Mouse (Mus musculus): Measurements from ENCODE around the gene Sap30l. TPM values are rescaled to one million over a fixed set of nuclear protein-coding genes. Genes with fewer than 3 reads are reported as not detected.

Sap30l gene
- polyA plus RNA-seq, 1 experiment from 2014 or later: 20.4 TPM

DNA sequence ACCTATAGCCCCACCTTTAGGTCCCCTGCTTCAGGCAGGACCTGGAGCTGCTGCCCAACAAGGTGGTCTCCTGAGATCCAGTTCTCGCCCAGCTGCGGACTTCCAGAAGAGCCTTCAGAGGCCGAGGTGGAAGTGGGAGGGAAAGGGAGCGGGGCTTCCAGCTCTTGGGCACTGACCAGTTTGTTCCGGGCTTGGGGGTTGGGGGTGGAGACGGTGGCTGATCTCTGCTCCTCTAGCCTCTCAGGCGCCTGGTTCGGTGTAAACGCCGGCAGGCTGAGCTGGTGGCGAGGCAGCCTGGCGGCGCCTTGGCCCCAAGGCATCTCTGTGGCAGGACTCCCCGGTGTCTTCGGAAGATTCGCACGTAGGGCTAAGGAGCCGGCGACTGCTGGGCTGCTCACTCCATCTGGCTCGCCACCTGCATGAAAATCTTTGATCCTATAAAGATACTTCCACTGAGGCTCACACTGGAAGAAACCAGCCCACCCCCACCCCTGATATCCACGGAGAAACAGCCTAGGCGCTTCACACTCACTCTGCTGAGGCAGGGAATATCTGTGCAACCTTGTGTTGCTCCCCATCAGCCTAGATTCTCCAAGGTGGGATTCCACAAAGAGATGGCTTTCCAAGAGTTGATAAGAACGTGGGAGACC is 31.2 kb downstream of the Sap30l start, which contains the start of gene Hand1:
Hand1 (minus strand) TSS at position 267 of the 650 bp plus-strand sequence.
- peak within 1 kb of the TSS; percentile 45 to 46 for H3K4me3 ChIP-seq (ENCODE audit: control insufficient read depth in 1 of 2, insufficient read depth in 1 of 2, low read depth in 1 of 2, low read length in 2 of 2)
- peaks cover 14 to 29% of the 10 kb centered on the region in 2 experiments for H3K4me1 ChIP-seq (ENCODE audit: control insufficient read depth in 2 of 2, insufficient read depth in 2 of 2, low read length in 2 of 2)
- H3K4me2 ChIP-seq (ENCODE audit: low read length): peak within 1 kb of the TSS; percentile 88
- peak within 1 kb of the TSS; percentile 77 to 82 for H3K27ac ChIP-seq (replicated peaks in 1 of 2; ENCODE audit: control insufficient read depth in 1 of 2, insufficient read depth in 1 of 2, low read depth in 2 of 2, low read length in 2 of 2)
- H3K9ac ChIP-seq (ENCODE audit: low read length): peak within 1 kb of the TSS; percentile 81
- peaks cover 88% of the 10 kb centered on the region for H3K27me3 ChIP-seq (ENCODE audit: control insufficient read depth, insufficient read depth, low read length)
- ATAC-seq (ENCODE audit: insufficient number of reproducible peaks, insufficient read depth, low FRiP score, low read depth): no peak
- no peaks in the 10 kb centered on the region for H3K9me3 ChIP-seq (ENCODE audit: control insufficient read depth, low read length)
- H3K36me3 ChIP-seq (ENCODE audit: control insufficient read depth, insufficient read depth, low read length): no peaks in the 10 kb centered on the region
- WGBS: 16% methylated on average over 23 of the region's 23 CpGs

DNA sequence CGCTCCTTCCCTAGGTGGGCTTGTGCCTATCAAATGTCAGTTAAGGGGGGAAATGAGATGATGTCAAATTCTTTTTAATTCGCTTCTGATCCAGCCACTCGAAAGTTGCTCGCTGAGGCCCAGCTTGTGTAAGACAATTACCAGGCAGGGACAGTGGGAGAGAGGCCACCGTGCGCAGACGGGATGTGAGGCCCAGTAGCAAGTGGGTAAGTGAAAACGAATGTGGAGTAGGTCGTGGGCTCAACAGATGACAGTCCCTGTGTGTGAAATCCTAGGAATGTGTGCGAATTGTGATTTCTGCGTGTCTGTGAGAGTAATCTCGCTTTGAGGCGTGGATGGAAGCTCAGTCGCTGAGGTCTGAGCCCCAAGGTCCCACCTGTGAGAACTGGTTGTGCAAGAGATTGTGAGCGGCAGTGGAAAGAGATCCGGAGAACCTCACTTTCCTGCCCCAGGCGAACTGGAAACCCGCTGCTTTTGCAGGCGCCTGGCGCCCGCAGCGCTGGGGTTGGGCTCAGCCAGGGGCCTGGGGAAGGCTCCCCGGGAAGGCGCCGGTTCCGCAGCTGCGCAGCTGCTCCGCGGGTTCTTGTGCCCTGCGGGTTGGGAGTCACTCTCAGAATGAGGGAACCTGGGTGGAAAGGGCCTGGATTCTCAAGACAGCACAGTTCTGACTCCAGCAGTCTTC is 32.0 kb downstream of the Sap30l start:
- WGBS: 15% methylated on average over 30 of the region's 30 CpGs
- Histone ChIP-seq H3K27ac (replicated peaks in 1 of 2; ENCODE audit: control insufficient read depth in 1 of 2, insufficient read depth in 1 of 2, low read depth in 2 of 2, low read length in 2 of 2) (peak overlapping the region; percentile 53 to 76), H3K4me3 (ENCODE audit: control insufficient read depth in 1 of 2, insufficient read depth in 1 of 2, low read depth in 1 of 2, low read length in 2 of 2) (peak overlapping the region; percentile 15 to 24), H3K9ac (ENCODE audit: low read length) (peak overlapping the region; percentile 67), H3K9me3 (ENCODE audit: control insufficient read depth, low read length) (no peaks in the 10 kb centered on the region), H3K4me1 (ENCODE audit: control insufficient read depth in 2 of 2, insufficient read depth in 2 of 2, low read length in 2 of 2) (peaks cover 11 to 23% of the 10 kb centered on the region in 2 experiments), H3K36me3 (ENCODE audit: control insufficient read depth, insufficient read depth, low read length) (no peaks in the 10 kb centered on the region), H3K27me3 (ENCODE audit: control insufficient read depth, insufficient read depth, low read length) (peaks cover 90% of the 10 kb centered on the region), H3K4me2 (ENCODE audit: low read length) (peak overlapping the region; percentile 88)
- ATAC-seq (ENCODE audit: insufficient number of reproducible peaks, insufficient read depth, low FRiP score, low read depth): no peak

DNA sequence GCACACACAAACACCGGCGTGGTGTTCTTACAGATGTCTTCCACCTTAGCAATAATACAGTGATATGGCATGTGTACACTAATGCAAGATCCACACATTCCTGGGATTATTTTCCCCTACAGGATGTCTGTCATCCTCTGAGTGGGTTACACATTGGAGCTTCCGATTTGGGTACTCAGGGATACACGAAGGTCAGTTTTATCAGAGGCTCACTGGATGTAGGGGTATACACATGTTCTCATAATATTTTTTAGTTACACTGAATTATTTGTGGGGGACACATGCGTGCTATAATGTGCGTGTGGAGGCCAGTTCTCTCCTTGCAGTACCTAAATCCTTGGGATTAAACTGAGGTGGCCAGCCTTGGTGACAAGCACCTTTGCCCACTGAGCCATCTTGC is 32.6 kb downstream of the Sap30l start:
- H3K4me3 ChIP-seq (ENCODE audit: control insufficient read depth in 1 of 2, insufficient read depth in 1 of 2, low read depth in 1 of 2, low read length in 2 of 2): peak overlapping the region; percentile 15 to 24
- H3K4me2 ChIP-seq (ENCODE audit: low read length): peak overlapping the region; percentile 88
- no peaks in the 10 kb centered on the region for H3K36me3 ChIP-seq (ENCODE audit: control insufficient read depth, insufficient read depth, low read length)
- no peak for ATAC-seq (ENCODE audit: insufficient number of reproducible peaks, insufficient read depth, low FRiP score, low read depth)
- peak overlapping the region; percentile 67 for H3K9ac ChIP-seq (ENCODE audit: low read length)
- H3K9me3 ChIP-seq (ENCODE audit: control insufficient read depth, low read length): no peaks in the 10 kb centered on the region
- peak overlapping the region; percentile 18 to 76; a peak in 3 of 4 replicates for H3K27ac ChIP-seq (replicated peaks in 1 of 2; ENCODE audit: control insufficient read depth in 1 of 2, insufficient read depth in 1 of 2, low read depth in 2 of 2, low read length in 2 of 2)
- 30% methylated on average over 6 of the region's 6 CpGs for WGBS
- H3K4me1 ChIP-seq (ENCODE audit: control insufficient read depth in 2 of 2, insufficient read depth in 2 of 2, low read length in 2 of 2): peaks cover 9 to 17% of the 10 kb centered on the region in 2 experiments
- peaks cover 90% of the 10 kb centered on the region for H3K27me3 ChIP-seq (ENCODE audit: control insufficient read depth, insufficient read depth, low read length)

DNA sequence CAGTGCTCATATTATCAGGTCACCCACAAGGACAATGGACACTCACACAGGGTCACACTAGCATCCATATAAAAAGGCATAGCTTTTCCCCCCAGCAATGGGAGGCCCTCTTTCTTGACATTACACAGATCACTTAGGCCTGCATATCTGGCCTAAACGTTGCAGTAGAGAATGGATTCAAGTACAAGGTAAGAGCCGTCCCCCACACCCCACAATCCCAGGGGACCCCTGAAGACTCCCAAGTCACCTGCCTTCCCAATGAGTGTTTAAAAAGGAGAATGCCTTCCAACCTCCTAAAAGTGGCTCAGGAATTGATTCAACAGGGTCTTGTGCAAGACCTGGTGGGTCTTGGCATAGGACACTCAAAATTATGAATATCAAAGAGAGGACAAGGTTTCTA is 33.9 kb downstream of the Sap30l start:
- H3K27ac ChIP-seq (replicated peaks in 1 of 2; ENCODE audit: control insufficient read depth in 1 of 2, insufficient read depth in 1 of 2, low read depth in 2 of 2, low read length in 2 of 2): no peak overlapping the region; a peak in 1 of 4 replicates
- 0 out of 2 replicates have a peak overlapping the region, but pooled peaks have one; percentile 26 for H3K9ac ChIP-seq (ENCODE audit: low read length)
- no peak overlapping the region for H3K4me3 ChIP-seq (ENCODE audit: control insufficient read depth in 1 of 2, insufficient read depth in 1 of 2, low read depth in 1 of 2, low read length in 2 of 2)
- H3K9me3 ChIP-seq (ENCODE audit: control insufficient read depth, low read length): no peaks in the 10 kb centered on the region
- peaks cover 90% of the 10 kb centered on the region for H3K27me3 ChIP-seq (ENCODE audit: control insufficient read depth, insufficient read depth, low read length)
- H3K4me1 ChIP-seq (ENCODE audit: control insufficient read depth in 2 of 2, insufficient read depth in 2 of 2, low read length in 2 of 2): peaks cover 6 to 11% of the 10 kb centered on the region in 2 experiments
- H3K36me3 ChIP-seq (ENCODE audit: control insufficient read depth, insufficient read depth, low read length): no peaks in the 10 kb centered on the region
- no peak for ATAC-seq (ENCODE audit: insufficient number of reproducible peaks, insufficient read depth, low FRiP score, low read depth)
- WGBS: 18% methylated on average over 2 of the region's 2 CpGs
- no peak overlapping the region for H3K4me2 ChIP-seq (ENCODE audit: low read length)

DNA sequence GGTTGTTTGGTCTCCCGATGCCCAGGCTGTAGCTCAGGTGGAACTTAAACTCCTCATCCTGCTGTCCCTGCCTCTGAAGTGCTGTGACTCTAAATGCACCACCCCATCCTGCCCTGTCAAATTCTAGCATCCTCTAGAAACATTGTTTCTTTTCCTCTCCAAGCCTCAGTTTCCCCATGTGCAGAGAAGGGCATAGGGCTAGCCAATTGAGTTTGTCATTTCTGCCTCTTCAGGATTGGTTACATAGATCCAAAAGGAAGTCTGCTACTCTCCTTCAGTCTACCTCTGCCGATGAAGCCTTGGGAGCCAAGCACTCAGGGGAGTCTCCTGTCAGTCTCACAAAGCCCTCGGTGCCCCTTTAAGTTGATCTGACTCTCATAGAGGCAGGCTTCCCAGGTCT is 34.5 kb downstream of the Sap30l start:
- Histone ChIP-seq H3K4me2 (ENCODE audit: low read length) (no peak overlapping the region; the same call in 1 of the 2 replicates), H3K9ac (ENCODE audit: low read length) (no peak overlapping the region)
- WGBS: 38% methylated on average over 3 of the region's 3 CpGs

DNA sequence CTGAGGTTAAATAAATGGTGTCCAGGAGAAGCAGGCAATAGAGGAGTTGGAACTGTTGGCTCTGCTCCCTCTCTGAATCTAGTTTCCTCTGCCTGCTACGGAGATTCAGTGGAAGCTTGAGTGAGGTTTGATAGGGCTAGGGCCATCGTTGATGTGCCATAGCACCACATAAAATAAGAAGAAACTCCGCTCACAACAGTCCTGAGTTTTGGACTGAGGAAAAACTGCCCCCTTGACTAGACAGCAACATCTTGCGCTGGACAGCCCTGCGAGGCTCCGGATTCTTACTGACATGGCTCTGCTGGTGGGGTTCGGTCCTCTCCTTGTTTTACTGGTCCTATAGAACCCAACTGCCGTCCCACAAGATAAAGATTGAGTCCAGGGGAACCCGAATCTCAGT is 35.0 kb downstream of the Sap30l start:
- H3K9me3 ChIP-seq (ENCODE audit: control insufficient read depth, low read length): no peaks in the 10 kb centered on the region
- peaks cover 88% of the 10 kb centered on the region for H3K27me3 ChIP-seq (ENCODE audit: control insufficient read depth, insufficient read depth, low read length)
- 0 out of 4 replicates have a peak overlapping the region, but pooled peaks of 1 of the 2 experiments have one; percentile 22 for H3K4me3 ChIP-seq (ENCODE audit: control insufficient read depth in 1 of 2, insufficient read depth in 1 of 2, low read depth in 1 of 2, low read length in 2 of 2)
- H3K36me3 ChIP-seq (ENCODE audit: control insufficient read depth, insufficient read depth, low read length): no peaks in the 10 kb centered on the region
- peak overlapping the region; percentile 28 to 51; a peak in 2 of 4 replicates for H3K27ac ChIP-seq (replicated peaks in 1 of 2; ENCODE audit: control insufficient read depth in 1 of 2, insufficient read depth in 1 of 2, low read depth in 2 of 2, low read length in 2 of 2)
- no peak for ATAC-seq (ENCODE audit: insufficient number of reproducible peaks, insufficient read depth, low FRiP score, low read depth)
- H3K4me2 ChIP-seq (ENCODE audit: low read length): peak overlapping the region; percentile 64
- WGBS: 27% methylated on average over 9 of the region's 9 CpGs
- peaks cover 6 to 11% of the 10 kb centered on the region in 2 experiments for H3K4me1 ChIP-seq (ENCODE audit: control insufficient read depth in 2 of 2, insufficient read depth in 2 of 2, low read length in 2 of 2)
- peak overlapping the region; percentile 69; the same call in 1 of the 2 replicates for H3K9ac ChIP-seq (ENCODE audit: low read length)

More for the DNA sequence above, 34.5 kb downstream of the Sap30l start:
- Histone ChIP-seq H3K36me3 (ENCODE audit: control insufficient read depth, insufficient read depth, low read length) (no peaks in the 10 kb centered on the region), H3K27me3 (ENCODE audit: control insufficient read depth, insufficient read depth, low read length) (peaks cover 87% of the 10 kb centered on the region), H3K27ac (replicated peaks in 1 of 2; ENCODE audit: control insufficient read depth in 1 of 2, insufficient read depth in 1 of 2, low read depth in 2 of 2, low read length in 2 of 2) (peak overlapping the region; percentile 28 to 51; a peak in 2 of 4 replicates), H3K4me1 (ENCODE audit: control insufficient read depth in 2 of 2, insufficient read depth in 2 of 2, low read length in 2 of 2) (peaks cover 6 to 11% of the 10 kb centered on the region in 2 experiments), H3K9me3 (ENCODE audit: control insufficient read depth, low read length) (no peaks in the 10 kb centered on the region), H3K4me3 (ENCODE audit: control insufficient read depth in 1 of 2, insufficient read depth in 1 of 2, low read depth in 1 of 2, low read length in 2 of 2) (no peak overlapping the region)
- ATAC-seq (ENCODE audit: insufficient number of reproducible peaks, insufficient read depth, low FRiP score, low read depth): no peak

DNA sequence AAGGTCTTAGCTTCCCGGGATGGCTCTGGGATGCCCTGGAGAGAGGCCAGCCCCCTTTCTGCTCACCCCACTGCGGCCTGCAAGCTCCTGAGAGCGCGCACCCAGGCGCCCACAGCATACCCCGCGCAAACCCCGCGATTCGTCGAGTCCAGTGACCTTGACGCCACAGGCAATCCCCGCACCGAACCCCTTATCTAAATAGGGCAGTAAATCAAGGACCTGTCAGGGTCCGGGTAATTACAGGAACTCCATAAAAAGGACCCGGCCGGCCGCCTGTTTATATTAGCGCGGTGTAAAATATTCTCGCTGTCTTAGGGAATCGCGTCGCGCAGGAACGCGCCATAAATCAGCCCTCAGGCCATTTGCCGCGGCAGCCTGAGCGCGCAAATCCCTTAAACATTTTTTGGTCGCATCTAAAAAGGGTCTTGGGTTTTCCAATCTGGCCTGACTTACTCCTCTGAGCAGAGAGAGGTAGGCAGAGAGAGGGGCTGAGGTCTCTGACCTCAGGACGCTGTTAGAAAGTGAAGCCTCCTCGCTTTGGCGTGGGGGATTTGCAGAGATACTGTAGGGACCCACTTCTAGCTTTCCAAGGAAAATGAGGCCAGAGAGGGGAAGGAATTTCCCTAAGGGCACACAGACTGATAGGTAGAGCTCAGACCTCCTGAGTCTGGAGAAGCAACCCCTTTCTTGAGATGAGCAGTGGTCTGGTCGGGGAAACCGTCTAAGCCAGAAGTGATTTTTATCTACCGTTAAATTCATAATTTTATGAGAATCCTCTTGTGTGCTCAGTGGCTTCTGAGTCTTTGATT is 35.6 kb downstream of the Sap30l start:
- 5% methylated on average over 38 of the region's 38 CpGs for WGBS
- no peak for ATAC-seq (ENCODE audit: insufficient number of reproducible peaks, insufficient read depth, low FRiP score, low read depth)
- Histone ChIP-seq H3K36me3 (ENCODE audit: control insufficient read depth, insufficient read depth, low read length) (no peaks in the 10 kb centered on the region), H3K4me3 (ENCODE audit: control insufficient read depth in 1 of 2, insufficient read depth in 1 of 2, low read depth in 1 of 2, low read length in 2 of 2) (peak overlapping the region; percentile 22 to 35), H3K27me3 (ENCODE audit: control insufficient read depth, insufficient read depth, low read length) (peaks cover 82% of the 10 kb centered on the region), H3K9ac (ENCODE audit: low read length) (peak overlapping the region; percentile 69), H3K4me1 (ENCODE audit: control insufficient read depth in 2 of 2, insufficient read depth in 2 of 2, low read length in 2 of 2) (peaks cover 6 to 11% of the 10 kb centered on the region in 2 experiments), H3K9me3 (ENCODE audit: control insufficient read depth, low read length) (no peaks in the 10 kb centered on the region), H3K27ac (replicated peaks in 1 of 2; ENCODE audit: control insufficient read depth in 1 of 2, insufficient read depth in 1 of 2, low read depth in 2 of 2, low read length in 2 of 2) (peak overlapping the region; percentile 28 to 51; a peak in 2 of 4 replicates), H3K4me2 (ENCODE audit: low read length) (peak overlapping the region; percentile 64)

Measured in heart, embryonic 14.5 days (tissue).